Mouse (Mus musculus) cerebellum, postnatal 10 days (tissue): ENCODE results near the gene AC124108.1.
"Not testable (repeated sequence)": the region's sequence is repeated elsewhere in the genome, so short reads cannot be mapped to it uniquely, and the experiment has no call there.

Experiments
- DNase-seq, 2 experiments: peaks; one replicate each; pipeline ENCODE4 v3.0.0; 2021; ENCODE audit warnings: mixed read lengths in 2 of 2

AC124108.1 gene

DNA sequence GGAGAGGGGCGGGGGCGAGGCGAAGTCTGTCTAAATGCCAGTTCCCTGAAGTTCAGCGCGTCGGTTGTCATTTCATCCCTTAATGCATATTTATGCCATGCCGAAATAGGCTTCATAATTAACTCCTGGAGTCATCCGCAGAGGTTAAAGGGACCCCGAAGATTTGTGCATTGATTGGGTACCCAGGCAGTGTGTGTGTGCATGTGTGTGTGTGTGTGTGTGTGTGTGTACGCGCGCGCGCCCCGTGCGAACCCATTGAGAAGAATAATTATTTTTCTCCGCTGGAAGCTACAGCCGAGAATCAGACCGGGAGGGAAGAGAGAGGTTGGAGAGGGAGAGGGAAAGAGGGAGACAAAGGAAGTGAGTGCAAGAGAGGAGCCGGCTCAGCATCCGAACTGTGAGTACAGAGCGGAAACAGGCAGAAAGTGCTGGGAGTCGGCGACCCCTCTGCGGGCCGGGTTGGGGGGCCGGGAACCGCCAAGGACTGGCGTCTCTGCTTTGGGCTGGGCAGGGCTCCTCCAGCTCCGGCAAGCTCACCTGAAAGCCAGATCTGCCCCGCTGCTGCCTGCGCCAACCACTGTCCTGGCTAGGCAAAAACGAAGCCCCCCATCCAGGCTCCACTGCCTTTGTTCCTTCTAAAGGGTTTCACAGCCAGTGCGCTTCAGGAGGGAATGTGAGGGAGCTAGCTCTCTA, at the start of gene AC124108.1, which contains the start of gene Lemd1:
TSS of gene AC124108.1 (plus strand) at position 365 of the 693 bp plus-strand sequence.
TSS of gene Lemd1 (plus strand) at position 339 of the 693 bp plus-strand sequence.
- peak; percentile 63 to 65 for DNase-seq

DNA sequence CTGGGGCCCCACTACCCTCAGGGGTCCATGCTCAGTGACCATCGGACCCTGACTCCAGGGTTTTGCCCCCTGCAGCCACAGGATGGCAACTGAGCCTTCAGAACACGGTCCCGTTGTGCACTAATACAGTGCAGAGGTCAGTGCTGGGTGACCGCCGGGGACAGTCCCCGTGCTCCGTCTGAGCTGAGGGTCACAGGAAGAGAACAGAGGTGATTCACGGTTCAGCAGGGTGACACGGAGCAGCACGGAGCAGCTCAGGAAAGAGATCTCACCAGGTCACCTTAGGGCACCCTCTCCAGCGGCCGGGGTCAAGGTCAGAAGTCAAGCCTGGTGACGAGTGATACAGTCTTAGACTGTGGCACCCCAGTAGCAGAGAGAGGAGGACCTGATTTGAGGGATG, 49.5 kb upstream of the AC124108.1 start:
- no peak for DNase-seq

DNA sequence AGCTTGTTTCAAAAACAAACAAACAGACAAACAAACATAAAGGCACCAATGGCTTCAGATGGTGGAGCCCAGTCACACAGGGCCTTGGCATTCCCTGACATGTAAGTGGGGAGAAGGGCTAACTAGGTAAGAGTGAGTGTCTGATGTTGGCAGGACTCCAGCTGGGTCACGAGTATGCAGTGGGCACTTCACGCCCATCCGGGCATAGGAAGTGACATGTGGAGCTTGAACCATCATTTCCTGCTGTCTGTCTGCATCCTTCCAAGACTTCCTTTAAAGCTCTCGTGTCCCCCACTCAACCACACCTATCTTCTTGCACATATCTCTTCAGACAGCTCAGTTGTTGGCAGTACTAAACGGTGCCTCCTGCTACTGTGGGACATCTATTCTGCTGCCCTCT, 48.2 kb upstream of the AC124108.1 start:
- peak in 1 of 2 experiments; percentile 54 for DNase-seq

DNA sequence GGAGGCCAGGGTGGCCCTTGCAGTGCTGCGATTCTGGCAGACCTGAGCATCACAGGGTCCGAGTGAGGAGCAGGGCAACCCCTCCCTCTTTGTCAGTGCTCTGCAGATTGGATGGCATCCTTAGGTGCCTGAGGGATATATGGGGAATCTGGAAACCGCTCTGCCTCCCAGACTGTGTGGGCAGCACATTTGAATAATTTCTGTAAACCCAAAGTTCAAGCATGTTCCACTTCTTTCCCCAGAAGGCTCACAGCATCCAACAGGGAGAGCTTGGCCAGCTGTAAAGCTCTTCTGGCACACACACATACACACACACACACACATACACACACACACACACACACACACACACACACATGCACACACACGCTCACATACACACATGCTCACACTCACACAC, 47.5 kb upstream of the AC124108.1 start:
- no peak for DNase-seq

DNA sequence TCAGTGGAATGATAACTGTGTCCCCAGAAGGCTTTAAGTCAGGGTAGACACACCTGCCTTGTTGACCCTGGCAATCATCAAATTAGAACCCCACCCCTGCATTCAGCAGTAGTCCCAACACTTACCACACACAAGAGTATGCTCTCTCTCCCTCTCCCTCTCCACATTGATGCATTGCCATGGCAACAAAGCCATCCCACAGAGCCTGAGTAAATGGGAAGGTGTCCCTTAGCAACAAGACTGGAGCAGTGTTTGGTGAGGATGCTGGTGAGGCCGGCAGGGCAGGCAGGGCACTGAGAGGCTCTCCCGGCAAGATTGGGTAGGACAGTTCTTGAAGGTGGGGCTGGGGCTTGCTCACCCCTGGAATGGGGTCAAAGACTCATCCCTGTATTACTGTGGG, 47.0 kb upstream of the AC124108.1 start:
- peak; percentile 60 to 62 for DNase-seq

DNA sequence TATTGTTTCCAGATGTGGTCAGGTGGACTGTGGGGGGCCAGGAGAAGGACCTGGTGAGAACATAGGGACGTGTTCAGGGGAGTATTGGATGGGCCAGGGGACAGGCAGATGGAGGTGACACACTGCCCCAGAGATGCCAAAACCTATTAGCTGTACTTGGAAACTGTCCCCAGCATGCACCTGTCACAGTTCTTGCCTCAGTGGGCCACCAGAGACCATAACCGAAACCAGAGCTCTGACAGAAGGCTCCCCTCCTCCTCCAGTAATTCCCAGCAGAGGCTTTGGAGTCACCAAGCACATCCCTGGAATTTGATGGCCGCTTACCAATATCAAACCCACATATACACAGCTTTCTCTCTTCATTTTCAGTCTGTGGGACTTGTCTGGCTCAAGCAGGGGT, 46.4 kb upstream of the AC124108.1 start:
- peak; percentile 54 to 62 for DNase-seq

DNA sequence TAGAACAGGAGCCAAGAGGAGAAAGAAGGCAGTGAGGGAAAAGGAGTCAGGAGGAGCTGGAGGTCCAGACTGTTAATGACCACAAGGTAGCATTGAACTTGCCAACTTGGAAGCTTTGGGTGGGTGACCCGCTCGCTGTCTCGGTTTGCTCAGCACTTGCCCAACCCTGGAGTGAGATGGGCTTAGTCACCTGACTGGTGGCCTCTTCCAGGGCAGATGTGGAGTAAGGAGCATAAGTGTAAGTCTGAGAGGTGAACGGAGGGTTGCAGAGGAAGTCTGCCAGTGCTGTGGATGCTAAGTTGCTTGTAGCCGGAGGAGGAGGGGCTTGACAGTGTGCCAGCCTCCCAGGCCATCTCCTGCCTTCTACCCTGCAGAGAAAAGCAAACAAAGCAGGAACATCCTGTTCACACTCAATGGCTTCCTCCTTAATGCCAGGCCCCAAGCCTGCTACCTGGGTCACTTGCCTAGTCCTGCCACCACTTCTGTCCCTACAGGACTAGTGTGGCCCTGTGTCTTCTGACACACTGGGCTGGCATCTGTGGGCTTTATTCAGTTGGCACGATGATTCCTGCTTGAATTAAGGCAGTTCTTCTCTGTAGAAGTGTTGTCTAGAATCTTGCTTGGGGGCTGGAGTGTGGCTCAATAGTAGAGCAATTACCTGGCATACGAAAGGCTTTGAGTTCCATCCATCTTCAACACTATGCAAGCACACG, 45.1 kb upstream of the AC124108.1 start:
- peak; percentile 57 to 66 for DNase-seq

DNA sequence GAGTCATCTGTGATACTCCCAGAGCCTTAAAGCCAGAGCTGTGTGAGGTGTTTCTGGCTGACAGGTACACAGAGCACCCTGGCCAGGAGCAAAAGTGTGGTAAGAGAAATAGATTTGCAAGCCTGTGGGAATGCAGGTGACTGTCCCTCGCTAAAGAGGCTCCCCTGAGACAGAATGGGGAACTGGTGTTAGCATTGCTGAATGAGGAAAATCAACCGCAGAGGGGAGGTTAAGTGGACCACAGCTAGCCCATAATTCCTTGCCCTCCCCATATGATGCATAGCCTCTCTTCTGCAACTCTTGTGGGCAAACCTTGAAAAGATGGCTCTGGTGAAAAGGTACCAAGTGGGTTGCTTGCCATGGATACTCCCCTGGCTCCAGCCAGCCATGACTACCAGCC, 41.8 kb upstream of the AC124108.1 start:
- DNase-seq: no peak

DNA sequence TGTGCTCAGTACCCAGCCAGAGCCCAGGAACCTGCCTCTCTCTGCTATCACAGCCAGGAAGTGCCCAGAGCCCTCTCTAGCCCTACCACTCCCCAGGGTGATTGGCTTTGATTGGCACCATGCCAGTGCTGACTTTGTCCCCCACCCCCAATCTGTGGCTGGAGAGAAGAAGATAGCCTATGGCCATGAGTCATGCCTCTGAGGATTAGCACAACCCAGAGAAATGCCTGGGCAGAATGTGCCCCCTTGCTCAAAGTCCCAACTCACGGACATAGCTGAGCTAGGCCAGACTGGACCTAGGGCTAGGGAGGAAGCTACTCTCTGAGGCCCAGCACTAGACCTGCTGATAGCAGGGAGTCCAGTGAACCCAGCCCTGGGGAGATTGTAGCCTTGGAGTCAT, 41.1 kb upstream of the AC124108.1 start:
- no peak for DNase-seq

DNA sequence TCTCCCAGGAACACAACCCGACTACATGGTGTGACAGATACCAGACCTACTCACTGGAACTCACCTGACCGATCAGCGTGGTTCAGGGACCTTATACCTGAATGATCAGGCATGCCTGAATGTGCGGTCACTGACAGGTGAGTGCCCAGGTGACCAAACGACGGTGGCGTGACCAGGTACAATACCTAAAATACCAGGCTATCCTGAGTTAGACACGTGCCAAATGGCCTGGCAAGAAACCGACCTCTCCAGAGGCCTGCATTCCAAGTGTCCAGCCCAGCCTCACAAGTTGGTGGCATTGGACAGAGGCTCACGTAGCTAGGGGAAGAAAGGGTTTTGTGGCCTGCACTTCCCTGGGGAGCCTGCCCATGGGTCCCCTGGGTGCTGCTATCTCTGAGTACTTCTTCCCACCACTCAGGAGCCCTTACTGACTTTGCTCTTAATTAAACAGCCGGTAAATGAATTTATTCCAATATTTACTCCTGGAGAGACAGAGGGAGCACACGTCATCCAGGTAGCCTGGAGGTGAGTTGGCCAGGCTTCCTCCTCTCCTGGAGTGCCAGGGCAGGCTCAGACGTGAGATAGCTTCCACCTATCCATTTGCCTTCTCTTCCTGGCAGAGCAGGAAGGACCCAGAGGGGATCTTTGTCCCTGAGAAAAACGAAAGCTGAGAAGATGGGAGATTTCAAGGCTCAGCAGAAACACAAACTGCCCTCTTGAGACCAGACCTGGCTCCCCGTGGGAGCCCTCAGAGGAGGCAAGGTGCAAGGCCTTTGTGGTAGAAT, 40.2 kb upstream of the AC124108.1 start:
- DNase-seq: no peak

DNA sequence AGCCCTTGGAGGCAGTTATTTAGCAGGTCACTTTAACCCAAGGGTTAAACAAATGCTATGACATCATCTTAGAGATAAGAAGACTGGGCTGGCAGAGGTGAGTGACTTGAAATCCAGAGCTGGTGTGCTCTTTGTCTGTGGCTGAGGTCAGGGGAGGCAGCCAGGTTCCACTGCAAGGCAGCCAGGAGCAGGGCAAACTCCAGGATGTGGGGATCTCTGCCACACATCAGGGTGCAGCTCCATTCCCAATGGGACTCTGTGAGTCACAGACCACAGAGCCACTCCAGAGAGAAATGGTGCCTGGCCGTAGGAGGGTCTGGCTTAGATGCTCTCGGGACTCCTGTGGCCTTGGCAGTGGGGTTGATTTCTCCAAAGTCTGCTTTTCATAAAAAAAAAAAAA, 39.3 kb upstream of the AC124108.1 start:
- no peak for DNase-seq

DNA sequence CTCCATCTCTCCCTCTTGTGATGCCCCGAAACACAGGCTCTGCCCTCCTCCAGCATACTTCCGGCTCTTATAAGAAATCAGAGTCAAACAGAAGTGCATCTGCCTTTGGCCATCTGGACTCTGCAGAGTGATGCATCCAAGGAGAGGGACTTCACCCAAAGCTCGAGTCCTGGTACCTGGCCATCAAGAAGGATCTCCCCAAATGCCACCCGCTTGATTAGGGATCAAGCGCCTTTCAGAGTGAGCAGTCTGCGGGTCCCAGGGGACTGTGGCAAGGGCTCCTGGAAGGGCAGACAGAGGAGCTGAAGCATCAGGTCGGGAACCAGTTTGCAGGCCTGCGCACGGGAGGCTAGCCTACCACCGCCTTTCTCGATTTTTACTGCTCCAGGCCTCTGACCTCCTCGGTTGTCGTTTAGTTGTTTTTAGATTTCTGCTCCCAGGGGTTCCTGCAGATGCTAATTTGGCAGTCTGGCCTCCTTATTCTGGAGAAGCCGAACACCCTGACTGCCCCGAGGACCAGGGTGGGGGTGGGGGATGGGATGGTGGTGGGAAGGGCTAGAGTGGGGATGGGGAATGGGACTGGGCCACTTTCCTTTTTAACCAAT, 38.1 kb upstream of the AC124108.1 start:
- DNase-seq: peak; percentile 63 to 69

DNA sequence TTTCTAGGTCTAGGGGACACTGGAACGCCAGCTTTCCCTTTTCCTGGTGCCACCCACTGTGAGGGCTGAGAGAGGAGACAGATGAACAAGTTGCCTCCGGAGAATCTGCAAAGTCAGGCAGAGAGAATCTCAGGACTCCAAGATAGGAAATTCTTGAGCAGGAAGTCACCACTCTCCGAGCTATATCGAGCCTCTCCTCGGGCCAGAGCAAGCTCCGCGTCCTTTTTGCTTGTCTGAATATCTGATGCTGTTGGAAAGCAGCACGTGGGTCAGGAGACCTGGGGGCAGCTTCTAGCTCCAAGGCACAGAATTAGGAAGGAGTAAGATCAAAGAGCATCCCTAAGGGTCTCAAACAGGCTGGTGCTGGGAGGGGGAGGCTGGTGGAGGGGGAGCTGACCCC, 37.6 kb upstream of the AC124108.1 start:
- no peak for DNase-seq

DNA sequence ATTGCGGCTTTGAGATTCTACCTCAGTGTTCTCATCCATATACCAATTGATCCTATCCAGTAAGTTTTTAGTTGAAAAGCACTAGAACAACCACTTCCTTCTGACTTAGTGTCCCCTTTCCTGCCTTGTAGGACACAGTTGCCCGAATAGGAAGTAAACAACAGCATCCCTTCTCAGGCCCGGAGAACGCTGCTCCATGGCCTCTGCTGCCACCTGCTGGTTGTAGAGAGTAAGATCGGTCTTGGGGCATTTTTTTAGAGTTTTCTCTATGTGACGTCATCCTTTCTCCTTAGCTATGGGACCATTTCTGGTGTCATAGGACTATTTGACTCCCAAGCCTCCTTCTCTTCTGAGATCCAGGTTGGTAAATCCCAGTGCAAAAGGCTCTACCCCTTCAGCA, 35.5 kb upstream of the AC124108.1 start:
- DNase-seq: peak; percentile 89 to 92

DNA sequence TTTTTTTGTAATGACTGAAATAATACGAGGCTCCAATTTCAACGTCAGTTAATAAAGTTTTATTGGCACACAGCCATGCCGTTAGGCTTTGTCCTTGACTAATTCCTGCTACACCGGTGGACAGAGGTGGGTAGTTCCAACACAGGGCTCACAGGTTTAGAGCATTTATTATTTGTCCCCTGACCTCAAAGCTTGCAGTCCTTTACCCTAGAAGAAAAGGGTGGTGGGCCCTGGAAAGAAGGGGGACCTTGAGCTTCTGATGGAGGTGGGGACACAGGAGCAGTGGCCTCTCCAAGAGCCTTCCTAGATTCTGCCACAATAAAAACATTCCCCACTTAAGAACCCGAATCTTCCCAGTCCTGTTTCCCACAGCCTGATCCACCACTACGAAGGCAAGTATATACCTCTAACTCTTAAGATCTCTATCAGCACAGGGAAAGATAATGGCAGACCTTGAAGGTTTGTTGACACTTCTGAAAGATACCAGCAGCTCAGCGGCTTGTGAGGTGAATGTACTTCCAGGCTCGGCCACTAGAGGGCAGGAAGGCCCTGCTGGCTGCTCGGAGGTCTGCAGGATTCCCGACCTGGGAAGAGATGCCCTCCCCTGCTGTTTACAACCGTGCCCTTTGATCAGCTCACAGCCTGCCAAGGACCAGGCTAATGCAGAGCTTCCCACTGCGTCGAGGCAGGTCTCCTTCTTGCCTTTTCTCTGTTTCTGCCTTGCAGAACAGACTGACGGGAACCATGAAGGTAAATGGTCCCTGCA, 34.1 kb upstream of the AC124108.1 start:
- peak; percentile 98 to 99 for DNase-seq

DNA sequence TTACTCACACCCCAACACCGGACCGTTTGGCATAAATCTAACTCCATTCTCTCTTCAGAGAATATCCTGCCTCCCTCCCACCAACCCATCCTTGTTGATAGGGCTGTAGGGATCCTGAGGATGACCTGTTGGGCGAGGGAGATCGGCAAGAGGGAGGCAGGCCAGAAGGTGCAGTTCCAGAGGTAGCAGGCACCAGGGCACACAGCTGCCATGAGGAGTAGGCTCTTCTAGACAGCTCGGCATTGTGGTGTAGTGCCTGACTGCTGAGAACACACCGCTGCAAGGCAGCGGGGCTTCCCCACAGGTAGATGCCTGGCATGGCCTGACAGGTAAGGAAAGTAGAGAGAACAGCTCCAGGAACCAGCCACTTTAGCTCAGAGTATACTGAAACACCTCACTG, 33.4 kb upstream of the AC124108.1 start:
- DNase-seq: peak in 1 of 2 experiments; percentile 24

DNA sequence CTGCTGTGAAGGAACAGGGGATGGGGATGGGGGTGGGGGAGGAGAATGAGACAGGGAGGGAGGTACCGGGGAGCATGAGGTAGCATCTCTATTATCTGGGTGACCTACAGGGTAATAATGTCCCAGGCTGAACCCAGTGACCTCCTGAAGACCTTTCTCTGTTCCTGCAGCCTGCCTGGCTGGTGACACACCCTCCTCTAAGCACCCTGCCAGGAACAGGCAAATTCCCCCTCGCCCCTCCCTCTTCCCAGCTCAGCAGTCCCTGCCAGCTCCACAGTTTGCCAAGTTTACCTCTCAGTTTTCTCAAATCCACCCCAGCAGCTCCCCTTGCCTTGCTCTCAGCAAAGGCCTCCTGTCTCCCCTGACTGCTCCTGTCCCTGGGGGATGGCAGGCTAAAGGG, 32.5 kb upstream of the AC124108.1 start:
- DNase-seq: peak; percentile 41 to 58

DNA sequence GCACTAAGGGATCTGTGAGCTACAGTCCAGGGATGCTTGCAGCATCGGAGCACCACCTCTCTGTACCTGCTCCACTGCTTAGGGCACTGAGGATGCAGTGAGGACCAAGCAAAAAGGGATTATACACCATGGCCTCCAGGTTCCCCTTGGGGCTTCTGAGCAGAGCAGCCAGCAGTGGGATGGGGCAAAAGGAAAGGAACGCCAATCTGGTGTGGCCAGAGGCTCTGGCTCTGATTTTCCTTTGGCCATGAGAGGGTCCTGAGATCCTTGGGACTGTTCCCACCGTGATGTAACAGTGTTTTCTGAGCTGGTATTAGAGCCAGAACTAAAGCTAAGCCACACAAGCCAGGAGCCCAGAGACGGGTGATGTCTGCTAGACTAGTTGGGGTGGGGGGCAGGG, 31.6 kb upstream of the AC124108.1 start:
- peak; percentile 55 to 59 for DNase-seq

DNA sequence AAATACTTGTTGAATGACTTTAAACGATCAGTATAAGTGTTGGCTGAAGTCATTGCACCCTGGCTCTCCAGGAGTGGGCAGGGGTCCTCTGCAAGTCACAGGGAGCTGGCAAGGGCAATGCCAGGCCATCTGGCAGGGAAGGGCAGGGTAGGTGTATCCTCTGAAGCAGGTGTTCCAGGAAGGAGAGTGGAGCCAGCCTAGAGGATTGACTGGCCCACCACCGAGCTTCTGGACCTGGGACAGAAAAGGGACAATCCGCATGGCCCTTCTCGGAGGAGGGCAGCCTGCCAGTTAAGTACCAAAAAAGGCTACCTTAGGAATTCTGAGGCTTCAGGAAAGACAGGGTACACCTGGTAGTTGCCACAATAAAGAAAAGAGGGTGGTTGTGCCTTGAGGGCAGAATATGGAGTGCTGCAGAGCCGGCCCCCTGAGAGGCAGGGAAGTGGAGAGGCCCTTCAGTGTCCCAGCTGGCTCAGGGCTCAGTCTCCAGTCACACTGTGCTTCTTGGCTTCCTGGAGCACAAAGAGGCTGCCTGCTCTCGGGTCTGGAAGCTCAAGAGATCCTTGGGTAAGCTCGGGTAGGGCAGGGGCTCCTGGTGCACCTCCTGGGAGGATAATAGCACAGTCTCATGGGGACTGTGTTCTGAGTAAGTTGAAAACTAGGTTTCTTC, 29.9 kb upstream of the AC124108.1 start:
- DNase-seq: peak; percentile 88 to 93

DNA sequence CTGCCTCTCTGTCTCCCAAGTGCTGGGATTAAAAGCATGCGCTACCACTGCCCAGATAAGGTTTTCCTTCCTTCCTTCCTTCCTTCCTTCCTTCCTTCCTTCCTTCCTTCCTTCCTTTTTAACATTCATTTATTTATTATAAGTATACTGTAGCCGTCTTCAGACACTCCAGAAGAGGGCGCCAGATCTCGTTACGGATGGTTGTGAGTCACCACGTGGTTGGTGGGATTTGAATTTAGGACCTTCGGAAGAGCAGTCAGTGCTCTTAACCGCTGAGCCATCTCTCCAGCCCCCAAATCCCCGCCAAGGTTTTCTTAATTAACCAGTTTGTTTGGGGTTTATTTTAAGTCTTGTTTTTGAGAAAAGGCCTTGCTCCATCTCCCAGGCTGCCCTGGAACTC, 28.6 kb upstream of the AC124108.1 start:
- DNase-seq: not testable (repeated sequence)

DNA sequence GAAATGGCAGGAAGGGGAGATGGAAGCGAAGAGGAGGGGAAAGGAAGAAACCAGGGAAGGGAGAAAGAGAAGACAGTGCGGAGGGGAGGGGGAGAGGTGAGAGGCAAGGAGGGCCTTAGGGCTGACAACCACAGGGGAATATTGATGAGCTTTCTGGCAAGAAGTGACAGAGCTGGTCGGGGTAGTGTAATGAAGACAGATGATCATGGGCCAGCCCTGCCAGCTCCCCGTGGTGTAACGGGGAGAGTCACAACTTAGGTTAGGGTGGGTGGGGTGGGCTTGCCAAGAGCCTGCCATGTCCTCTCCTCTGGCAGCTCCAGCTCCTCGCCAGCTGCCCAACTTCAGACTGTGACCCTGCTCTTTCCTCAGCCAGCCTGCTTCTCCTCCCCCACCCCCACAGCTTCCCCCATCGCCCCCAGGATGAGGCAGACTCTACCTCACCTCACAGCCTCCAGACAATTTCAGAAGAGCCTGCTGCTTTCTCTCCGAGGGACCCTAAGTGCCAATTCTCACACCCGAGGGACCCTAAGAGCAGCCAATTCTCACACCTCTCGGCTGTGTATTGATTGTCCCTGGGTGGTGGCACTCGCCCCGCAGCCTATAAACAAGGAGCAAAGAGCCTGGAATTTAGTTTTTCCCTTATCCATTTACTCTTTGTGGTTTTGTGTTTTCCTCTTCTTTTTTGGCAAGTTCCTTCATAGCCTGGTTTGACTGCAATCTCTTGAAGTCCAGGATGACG, 26.3 kb upstream of the AC124108.1 start:
- DNase-seq: peak; percentile 75 to 88
